Mouse (Mus musculus) kidney, postnatal 36 days (tissue): ENCODE results near the gene Hoxc8.

Experiments used
- DNase-seq, 2 experiments: peaks; one replicate each; pipeline ENCODE4 v3.0.0; 2021 to 2022; ENCODE audit warnings: mixed read lengths in 2 of 2

Hoxc8 gene

GRCm38 (mm10) chr15:102983716-102984115 lies 6.7 kb upstream of the Hoxc8 start:
- DNase-seq = peak in 1 of 2 experiments; percentile 46

- no peak for DNase-seq
Measured at GRCm38 (mm10) chr15:102984521-102984920, 5.9 kb upstream of the Hoxc8 start.

DNA sequence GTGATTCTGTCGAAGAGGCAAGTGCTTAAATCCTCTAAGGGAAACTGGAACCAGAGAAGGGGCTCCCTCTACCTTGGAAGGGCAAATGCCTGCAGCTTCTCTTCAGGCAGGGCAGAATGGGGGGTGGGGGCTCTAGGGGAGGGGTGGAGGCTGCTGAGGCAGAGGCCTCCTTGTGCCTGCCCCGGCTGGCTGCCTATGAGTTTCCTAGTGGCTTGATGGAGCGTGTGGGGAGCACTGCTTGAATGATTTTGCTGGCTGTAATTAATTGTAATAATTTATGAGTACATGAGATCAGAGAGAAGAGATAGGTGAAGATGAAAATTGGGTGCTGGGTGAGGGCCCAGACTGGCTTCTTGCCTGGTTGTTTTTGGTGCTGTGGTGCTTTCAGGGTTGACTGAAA lies 5.5 kb upstream of the Hoxc8 start:
- no peak for DNase-seq

DNA sequence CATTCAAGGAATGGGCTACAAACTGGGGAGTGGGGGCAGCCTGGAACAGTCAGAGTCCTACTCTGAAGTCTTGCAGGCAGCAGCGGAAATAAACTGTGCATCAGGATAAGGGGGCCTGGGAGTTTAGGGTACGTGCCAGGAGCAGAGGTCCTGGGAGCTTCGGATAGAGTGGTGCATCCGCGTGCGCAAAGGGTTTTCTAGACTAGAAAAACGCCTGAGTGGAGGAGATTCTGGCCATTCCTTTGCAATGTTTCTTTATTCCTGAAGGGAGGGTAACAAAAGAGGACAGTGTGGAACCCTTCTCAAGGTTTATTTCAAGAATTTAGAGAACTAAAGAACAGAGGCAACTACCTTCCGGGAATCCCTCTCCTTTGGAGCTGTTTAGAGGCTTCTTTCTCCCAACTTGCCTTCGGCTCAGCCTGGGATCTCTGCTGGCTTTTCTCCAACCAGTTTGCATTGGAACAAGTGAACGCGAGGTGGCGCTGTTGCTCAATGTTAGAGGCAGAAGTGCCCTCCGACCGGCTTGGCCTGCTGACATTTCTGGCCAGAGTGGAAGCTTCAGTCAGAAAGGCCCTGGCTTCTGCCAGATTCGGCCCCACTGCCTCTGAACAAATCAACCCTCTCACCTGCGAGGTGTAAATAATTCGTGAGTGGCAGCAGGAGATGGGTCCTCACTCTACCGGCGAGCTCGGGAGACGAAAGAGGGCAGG lies 3.1 kb upstream of the Hoxc8 start:
- peak; percentile 94 to 97 for DNase-seq

DNA sequence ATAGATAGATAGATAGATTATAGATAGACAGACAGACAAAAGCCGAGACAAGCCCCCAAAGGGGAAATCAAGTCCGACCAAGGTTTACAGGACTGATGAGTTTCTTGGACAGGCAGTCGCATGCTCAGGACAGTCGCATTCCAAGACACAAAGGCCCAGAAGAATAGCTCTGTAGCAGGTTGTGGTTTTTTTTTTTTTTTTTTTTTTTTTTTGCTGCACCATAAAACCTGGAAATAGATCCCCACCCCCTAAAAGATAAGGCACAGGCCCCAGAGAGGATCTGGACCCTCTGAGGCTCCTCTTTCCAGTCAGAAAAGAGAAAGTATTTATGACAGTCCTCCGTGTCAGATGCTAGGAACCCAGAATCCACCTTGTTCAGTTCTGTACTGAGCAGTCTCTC lies 2.3 kb upstream of the Hoxc8 start:
- DNase-seq = no peak

GRCm38 (mm10) chr15:102991782-102992181 lies 1.4 kb downstream of the Hoxc8 start:
- DNase-seq = no peak

GRCm38 (mm10) chr15:102992206-102992605 lies 1.8 kb downstream of the Hoxc8 start:
- DNase-seq = no peak

DNA sequence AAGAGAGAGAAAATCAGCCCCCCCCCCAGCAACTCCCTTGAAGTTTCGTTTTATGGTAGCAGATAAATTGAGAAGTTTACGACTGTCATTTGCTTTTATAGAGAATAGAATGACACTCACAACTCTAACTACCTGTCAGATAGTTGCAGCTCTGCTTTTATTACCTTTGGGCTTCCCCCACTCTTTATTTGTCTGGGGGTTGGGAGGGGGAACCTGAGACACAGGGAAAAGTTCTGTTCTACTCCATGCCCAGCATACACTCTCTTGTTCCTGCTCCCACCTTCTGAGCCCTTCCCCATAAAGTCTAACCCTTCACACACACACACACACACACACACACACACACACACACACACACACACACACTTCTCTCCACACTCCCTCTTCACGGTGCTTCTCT lies 2.5 kb downstream of the Hoxc8 start:
- no peak for DNase-seq

DNA sequence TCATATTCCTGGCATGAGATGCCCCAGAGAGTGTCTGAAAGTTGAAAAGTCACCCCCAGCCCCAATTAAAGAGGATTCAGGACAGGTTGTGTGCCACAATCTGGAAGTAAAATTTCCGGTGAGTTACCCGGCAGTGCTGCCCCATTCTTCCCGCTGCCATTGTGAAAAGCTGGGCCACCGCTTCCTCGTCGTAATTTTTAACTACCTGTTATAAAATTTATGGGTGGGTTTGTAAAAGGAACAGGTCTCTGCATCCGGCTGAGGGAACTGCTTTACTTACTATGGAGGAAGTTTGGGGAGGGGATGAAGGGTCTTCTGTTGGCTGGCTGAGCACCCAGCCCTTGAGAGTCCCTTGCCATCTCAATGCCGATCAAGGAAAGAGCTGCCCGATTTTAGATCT lies 6.1 kb downstream of the Hoxc8 start:
- DNase-seq = no peak

DNA sequence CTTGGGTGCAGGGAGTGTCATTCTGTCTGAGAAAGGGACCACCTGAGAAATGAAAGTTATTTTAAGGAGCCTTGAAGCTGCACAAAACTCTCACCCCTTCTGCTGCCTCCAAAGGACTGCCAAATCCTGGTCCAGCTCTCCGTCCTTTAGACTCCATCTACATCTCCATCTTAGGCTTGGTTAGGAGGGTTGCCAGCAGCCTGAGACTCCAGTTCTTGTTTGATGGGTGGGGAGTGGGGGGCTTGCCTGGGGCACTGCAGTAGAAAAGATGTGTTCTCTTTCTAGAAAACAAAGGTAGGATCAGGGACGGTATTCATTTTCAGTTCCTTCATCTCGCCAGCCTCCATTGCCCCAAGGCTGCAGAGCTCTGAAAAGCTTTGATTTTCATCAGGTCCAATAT lies 7.0 kb downstream of the Hoxc8 start:
- no peak for DNase-seq

DNA sequence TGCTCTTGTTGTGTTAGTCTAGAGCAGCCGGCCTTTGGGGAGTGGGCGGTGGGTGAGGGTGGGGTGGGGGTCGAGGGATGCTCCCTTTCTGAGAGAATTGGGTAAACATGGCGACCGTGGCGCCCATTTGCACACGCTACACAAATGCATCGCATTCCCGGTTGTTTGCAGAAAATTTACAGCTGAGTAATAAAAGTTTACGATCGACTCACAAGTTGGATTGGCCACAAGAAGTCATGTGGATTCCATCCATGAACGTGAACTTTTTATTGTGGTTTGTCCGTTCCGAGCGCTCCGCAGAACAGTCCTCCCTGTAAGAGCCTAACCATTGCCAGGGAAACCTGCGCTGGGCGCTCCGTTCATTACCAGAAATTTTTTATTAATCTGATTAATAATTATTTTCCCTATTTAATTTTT lies 7.5 kb downstream of the Hoxc8 start, which contains the start of gene Hoxc6:
Gene Hoxc6 (plus strand): TSS at position 319 of the 417 bp plus-strand sequence.
- DNase-seq = peak; percentile 61 to 80

GRCm38 (mm10) chr15:102998608-102999182 lies 8.3 kb downstream of the Hoxc8 start:
- DNase-seq = no peak

GRCm38 (mm10) chr15:102999183-102999831 lies 8.9 kb downstream of the Hoxc8 start:
- DNase-seq = peak; percentile 92 to 94

DNA sequence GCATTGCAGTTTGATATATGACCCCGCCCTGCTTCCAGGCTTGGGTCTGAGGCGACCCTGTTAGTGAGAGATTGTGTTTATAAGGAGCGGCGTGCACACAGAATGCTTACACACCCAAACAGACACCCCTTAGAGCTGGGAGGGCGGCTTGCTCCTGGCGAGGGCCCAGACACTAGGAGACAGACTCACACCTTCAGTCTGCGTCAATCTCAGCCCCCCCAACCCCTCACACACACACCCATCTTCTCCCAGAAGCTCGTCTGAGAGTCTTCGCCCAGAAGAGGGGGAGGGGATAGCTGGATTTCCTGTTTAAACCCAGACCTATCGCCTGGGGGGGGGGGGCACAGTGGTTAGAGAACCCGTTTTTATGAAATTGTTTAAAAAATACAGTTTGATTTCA lies 9.5 kb downstream of the Hoxc8 start:
- DNase-seq = peak in 1 of 2 experiments; percentile 54

- DNase-seq = no peak
Measured at GRCm38 (mm10) chr15:103000501-103000901, 10.1 kb downstream of the Hoxc8 start.

DNA sequence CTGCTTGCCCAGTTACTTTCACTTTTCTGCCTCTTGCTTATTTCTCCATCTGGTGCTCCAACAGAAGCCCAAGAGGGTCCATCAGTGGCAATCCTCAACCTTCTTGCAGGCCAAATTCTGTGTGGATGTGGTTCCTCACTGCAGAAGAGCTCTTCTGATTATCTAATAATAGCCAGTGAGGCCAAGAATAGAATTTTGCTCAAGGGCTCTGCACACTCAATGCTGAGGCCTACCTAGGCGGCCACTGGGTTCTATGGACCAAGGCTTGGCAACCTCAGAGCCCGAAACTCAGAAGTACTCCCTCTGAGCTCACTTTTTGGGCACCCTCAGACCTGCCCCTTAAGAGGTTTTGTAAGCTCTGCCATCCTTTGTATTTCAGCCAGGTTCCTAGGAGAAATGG lies 11.0 kb downstream of the Hoxc8 start:
- no peak for DNase-seq

GRCm38 (mm10) chr15:103002156-103002555 lies 11.7 kb downstream of the Hoxc8 start:
- DNase-seq = peak in 1 of 2 experiments; percentile 70

GRCm38 (mm10) chr15:103002821-103003448 lies 12.5 kb downstream of the Hoxc8 start:
- peak in 1 of 2 experiments; percentile 51 for DNase-seq

GRCm38 (mm10) chr15:103005308-103005707 lies 14.9 kb downstream of the Hoxc8 start:
- DNase-seq = peak in 1 of 2 experiments; percentile 56

- DNase-seq = no peak
Measured at GRCm38 (mm10) chr15:103005797-103006196, 15.4 kb downstream of the Hoxc8 start.

- no peak for DNase-seq
Measured at GRCm38 (mm10) chr15:103006326-103006725, 15.9 kb downstream of the Hoxc8 start.

GRCm38 (mm10) chr15:103009265-103010111 lies 19.1 kb downstream of the Hoxc8 start:
- DNase-seq = peak in 1 of 2 experiments; percentile 52
